Mouse (Mus musculus) adrenal gland, postnatal 4 days (tissue): ENCODE results near the gene Ccer2. TPM values are rescaled to one million over a fixed set of nuclear protein-coding genes. Genes with fewer than 3 reads are reported as not detected.

ENCODE experiments used
- DNase-seq, 2 experiments: peaks; one replicate each; pipeline ENCODE4 v3.0.0; 2021 to 2022; ENCODE audit warnings: low spot score in 2 of 2, mixed read lengths in 2 of 2
- long read RNA-seq, 2 experiments: library from polyadenylated mRNA; stranded (forward); transcript quantifications; one replicate each; pipeline ENCODE4 v2.0.0; 2021
- total RNA-seq, 2 experiments: library from RNA; stranded (reverse); gene quantifications; 2 replicates each; pipeline ENCODE4 v1.2.3; 2021

The Ccer2 gene
- not detected for total RNA-seq
- long read RNA-seq, experiment 1 = 0 reads
- long read RNA-seq, experiment 2 = 0 reads

GRCm38 (mm10) chr7:28756079-28756478 lies at the start of gene Ccer2:
Gene Ccer2, plus strand, starts transcription at chr7:28756174.
- no peak for DNase-seq

- DNase-seq = no peak
Observed at GRCm38 (mm10) chr7:28709454-28709853, 46.5 kb upstream of the Ccer2 start.

- DNase-seq = no peak
Observed at GRCm38 (mm10) chr7:28710962-28711361, 45.0 kb upstream of the Ccer2 start.

- no peak for DNase-seq
Observed at GRCm38 (mm10) chr7:28714667-28715066, 41.3 kb upstream of the Ccer2 start.

- DNase-seq = no peak
Observed at GRCm38 (mm10) chr7:28715598-28715997, 40.4 kb upstream of the Ccer2 start.

GRCm38 (mm10) chr7:28716590-28717281 lies 39.2 kb upstream of the Ccer2 start, which contains the start of gene Fbxo17:
Gene Fbxo17, plus strand, starts transcription at chr7:28716804.
- DNase-seq = peak in 1 of 2 experiments; percentile 54

- DNase-seq = no peak
Observed at GRCm38 (mm10) chr7:28717726-28718125, 38.2 kb upstream of the Ccer2 start.

- DNase-seq = no peak
Observed at GRCm38 (mm10) chr7:28719159-28719558, 36.8 kb upstream of the Ccer2 start.

GRCm38 (mm10) chr7:28719650-28720049 lies 36.3 kb upstream of the Ccer2 start:
- DNase-seq = no peak

GRCm38 (mm10) chr7:28720753-28721537 lies 35.0 kb upstream of the Ccer2 start:
- no peak for DNase-seq

GRCm38 (mm10) chr7:28722079-28722478 lies 33.9 kb upstream of the Ccer2 start:
- DNase-seq = no peak

- no peak for DNase-seq
Observed at GRCm38 (mm10) chr7:28724613-28725012, 31.4 kb upstream of the Ccer2 start.

- peak; percentile 65 to 70 for DNase-seq
Observed at GRCm38 (mm10) chr7:28726600-28726999, 29.4 kb upstream of the Ccer2 start.

- no peak for DNase-seq
Observed at GRCm38 (mm10) chr7:28727649-28728340, 28.2 kb upstream of the Ccer2 start.

- peak in 1 of 2 experiments; percentile 66 for DNase-seq
Observed at GRCm38 (mm10) chr7:28732341-28733142, 23.4 kb upstream of the Ccer2 start.

- no peak for DNase-seq
Observed at GRCm38 (mm10) chr7:28733211-28733610, 22.8 kb upstream of the Ccer2 start.

GRCm38 (mm10) chr7:28735701-28736100 lies 20.3 kb upstream of the Ccer2 start:
- DNase-seq = no peak

GRCm38 (mm10) chr7:28739829-28740228 lies 16.1 kb upstream of the Ccer2 start:
- no peak for DNase-seq

GRCm38 (mm10) chr7:28740949-28741348 lies 15.0 kb upstream of the Ccer2 start:
- no peak for DNase-seq

GRCm38 (mm10) chr7:28741368-28741708 lies 14.6 kb upstream of the Ccer2 start:
- DNase-seq = no peak
